Mouse (Mus musculus) 3T3-L1 (cell line): Measurements from ENCODE around the gene 1500009C09Rik.

ENCODE experiments used
- DNase-seq: peaks from one replicate; pipeline ENCODE4 v3.0.0-alpha.2; 2015; ENCODE audit warnings: low read depth, low spot score

Gene 1500009C09Rik

DNA sequence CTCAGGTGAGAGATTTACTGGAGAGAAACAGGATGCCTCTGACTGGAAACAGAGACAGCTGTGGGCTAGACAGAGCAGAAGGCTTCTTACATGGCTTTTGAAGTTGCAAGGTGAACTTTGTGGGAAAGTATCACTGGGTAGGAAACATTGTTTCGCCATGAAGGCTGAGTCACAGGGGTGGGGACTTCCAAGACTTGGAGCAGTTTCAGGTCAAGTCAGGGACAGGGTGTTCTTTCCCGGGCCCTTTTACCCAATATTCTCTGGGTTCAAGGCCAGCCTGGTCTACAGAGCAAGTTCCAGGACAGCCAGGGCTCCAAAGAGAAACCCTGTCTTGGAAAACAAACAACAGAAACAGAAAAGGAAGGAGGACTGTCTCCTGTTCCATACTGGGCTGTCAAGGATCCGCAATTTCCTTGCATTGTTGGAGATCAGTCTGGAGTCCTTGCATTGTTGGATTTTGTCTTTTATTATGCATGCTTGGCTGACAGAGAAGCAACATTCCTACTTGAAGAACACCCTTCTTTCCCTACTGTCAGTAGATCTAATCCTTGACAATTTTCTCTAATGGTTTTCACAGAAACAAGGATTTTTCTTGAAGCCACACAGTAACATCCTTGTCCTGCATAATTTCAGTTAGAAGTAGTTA lies 4.9 kb upstream of the 1500009C09Rik start:
- peak; percentile 66 for DNase-seq

GRCm38 (mm10) chr15:82251579-82251978 lies 618 bp upstream of the 1500009C09Rik start:
- no peak for DNase-seq

DNA sequence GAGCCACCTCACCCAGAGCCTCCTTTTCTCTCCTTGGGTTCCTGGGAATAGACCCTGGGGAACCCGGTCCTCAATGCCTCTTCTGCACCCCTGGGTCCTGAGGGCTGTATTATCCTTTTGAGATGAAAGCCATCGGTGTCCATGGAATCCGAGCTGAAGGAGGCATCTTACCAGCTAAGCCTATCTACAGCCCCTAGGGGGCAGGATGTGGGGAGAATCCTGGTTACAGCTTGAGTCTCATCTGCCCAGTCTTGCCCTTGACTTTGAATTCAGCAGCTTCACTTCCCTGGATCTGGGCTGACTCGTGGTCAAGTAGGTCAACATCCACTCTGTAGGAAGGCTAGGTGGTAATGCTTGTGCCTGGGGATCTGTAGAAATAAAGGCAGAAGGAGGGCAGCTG lies 3.1 kb downstream of the 1500009C09Rik start:
- no peak for DNase-seq

DNA sequence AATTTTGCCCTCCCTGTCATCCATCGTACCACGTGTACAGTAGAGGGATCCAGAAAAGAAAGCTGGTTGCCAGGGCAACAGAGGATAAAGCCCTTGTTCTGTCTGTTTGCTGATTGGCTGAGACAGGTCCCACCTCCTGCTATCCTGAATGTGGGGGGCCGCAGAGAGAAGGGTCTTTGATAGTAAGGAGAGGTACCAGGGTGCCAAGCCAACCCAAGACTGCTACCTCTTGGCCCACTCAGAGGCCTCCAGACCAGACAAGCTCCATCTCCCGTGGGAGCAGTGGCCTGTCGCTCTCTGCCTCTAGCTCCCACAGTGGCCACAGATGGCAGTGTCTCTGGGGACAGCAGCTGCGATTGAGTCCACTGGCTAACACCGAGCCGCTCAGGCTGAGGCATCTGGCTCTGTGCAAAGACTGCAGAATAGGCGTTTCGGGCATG lies 3.8 kb downstream of the 1500009C09Rik start:
- no peak for DNase-seq

GRCm38 (mm10) chr15:82259510-82259909 lies 7.3 kb downstream of the 1500009C09Rik start:
- peak; percentile 27 for DNase-seq

DNA sequence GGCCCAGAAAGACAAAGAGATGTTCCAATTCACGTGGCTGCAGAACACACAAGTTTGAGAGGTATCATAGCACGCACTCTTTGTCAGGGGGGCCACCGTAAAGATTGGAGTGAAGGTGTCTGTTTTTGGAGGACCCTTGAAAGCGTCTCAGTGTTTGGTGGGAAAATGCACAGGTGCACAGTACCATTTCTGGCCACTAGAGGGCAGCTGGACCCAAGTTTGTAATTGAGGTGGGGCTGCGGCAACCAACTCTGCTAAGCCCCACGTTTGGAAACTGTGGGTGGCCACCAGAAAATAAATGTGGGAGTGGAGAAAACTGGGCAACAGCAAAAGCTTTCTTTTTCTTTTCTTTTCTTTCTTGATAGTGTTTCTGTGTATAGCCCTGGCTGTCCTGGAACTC lies 14.2 kb downstream of the 1500009C09Rik start:
- peak; percentile 42 for DNase-seq

GRCm38 (mm10) chr15:82268185-82268584 lies 16.0 kb downstream of the 1500009C09Rik start:
- no peak for DNase-seq

DNA sequence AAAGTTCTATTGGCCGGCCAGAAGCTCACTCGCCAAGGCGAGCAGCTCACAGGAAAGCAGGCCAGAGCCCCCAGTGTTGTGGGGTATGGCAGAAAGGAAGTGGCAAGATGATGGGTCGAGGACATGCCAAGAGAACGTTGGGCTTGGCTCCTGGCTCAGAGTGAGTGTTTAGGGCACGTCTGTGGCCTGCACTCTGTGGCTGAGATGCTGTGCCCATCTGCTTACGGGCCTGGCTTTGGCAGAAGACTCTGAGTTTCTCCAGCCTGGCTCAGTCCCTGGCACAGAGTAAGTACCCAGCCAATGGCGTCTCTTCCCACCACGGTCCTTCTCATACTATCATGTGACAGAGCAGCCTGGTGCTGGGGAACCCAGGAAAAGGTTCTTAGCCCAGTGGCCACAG lies 16.6 kb downstream of the 1500009C09Rik start:
- no peak for DNase-seq

- DNase-seq: peak; percentile 74
These were observed 19.0 kb downstream of the 1500009C09Rik start for GRCm38 (mm10) chr15:82271201-82271600.

DNA sequence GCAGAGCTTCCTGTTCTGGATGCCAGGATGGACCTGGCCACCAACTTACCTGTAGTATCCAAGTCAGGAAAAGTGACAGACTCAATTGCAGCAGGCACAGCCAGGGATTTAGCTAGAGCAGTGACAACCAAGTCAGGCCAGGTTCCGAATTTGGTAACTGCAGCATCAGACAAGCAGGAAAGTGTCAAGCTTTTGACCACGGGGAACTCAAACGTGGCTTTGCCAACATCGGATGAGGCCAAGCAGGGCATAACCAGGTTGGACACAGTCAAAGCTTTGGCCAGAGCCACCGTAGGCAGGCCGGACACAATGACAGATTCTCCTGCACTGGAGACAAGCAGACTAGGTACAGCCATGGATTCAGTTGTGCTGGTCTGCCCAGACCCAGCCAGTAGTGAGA lies 20.1 kb downstream of the 1500009C09Rik start:
- DNase-seq: no peak

DNA sequence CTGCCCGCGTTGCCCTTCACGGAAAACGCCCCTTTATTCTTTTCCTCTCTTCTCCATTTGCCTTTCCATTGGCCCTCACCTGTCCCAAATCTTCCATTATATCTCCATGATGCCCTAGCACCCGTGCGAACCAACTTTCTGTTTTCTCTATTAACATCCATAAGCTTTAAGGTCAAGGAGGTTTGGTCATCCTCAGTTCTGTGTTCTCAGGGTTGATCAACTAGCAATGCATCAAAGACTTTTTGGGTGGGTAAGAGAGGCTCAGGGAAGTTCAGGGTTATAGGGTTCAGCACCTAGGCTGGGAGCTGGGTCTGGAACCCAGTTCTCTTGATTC lies 22.4 kb downstream of the 1500009C09Rik start, which contains the start of gene Sept3:
Sept3 (plus strand) TSS at position 301 of the 334 bp plus-strand sequence.
- no peak for DNase-seq

GRCm38 (mm10) chr15:82274927-82275901 lies 23.0 kb downstream of the 1500009C09Rik start:
- no peak for DNase-seq

DNA sequence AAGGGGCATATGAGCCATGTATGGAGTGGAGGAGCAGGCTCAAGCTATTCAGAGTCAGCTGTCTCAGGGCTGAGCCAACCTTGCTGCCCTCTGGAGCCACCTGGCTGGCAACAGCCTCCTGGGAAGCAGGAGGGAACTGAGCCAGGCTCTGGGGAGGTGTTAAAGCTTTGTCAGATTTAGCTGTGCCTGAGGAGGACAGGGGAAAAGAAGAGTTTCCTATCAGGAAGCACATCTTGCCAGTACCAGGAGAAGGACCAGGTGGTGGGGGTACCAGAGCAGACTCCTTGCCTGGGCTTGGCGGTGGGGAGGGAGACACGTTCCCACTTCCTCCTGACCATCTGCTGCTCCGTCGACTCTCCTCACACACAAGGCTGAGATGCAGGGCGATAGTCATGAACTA lies 25.4 kb downstream of the 1500009C09Rik start:
- no peak for DNase-seq

GRCm38 (mm10) chr15:82280638-82281037 lies 28.4 kb downstream of the 1500009C09Rik start:
- DNase-seq: no peak

DNA sequence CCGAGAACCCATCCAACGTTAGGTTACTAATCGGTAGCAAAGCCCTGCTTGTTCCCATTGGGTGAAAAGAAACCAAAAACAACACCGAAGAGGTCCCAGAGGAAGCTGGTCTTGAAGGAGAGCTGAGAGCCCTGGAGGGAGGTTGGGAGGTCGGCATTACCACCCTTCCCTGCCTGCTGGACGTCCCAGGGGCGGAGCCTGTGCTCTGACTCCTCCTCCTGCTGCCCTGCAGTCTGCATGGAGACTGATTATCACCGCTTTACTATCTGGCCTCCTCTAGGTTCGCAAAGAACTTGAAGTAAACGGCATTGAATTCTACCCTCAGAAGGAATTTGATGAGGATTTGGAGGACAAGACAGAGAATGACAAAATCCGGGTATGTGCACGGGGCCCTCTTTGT lies 34.0 kb downstream of the 1500009C09Rik start:
- no peak for DNase-seq

- no peak for DNase-seq
These were observed 38.1 kb downstream of the 1500009C09Rik start for GRCm38 (mm10) chr15:82290252-82290651.

DNA sequence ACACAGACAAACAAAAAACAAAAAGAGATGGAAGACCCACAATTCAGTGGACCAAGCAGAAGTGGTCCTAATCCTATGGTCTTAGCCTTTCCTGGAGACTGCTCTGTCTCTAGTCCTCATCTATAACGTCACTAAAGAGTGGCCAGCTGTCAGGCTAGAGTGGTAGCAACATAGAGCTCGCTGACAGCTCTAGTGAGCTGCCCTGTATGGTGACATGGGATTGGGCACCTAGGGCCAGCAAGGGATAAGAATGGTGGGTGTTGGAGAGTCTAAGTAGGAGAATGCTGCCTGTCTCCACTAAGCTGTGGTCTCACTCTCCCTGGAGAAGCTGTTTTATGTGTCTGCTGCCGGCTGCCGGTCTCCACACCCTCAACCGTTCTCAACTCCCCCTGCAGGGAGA lies 40.7 kb downstream of the 1500009C09Rik start:
- DNase-seq: no peak

GRCm38 (mm10) chr15:82293271-82293711 lies 41.1 kb downstream of the 1500009C09Rik start:
- no peak for DNase-seq

GRCm38 (mm10) chr15:82294059-82294458 lies 41.9 kb downstream of the 1500009C09Rik start:
- no peak for DNase-seq

DNA sequence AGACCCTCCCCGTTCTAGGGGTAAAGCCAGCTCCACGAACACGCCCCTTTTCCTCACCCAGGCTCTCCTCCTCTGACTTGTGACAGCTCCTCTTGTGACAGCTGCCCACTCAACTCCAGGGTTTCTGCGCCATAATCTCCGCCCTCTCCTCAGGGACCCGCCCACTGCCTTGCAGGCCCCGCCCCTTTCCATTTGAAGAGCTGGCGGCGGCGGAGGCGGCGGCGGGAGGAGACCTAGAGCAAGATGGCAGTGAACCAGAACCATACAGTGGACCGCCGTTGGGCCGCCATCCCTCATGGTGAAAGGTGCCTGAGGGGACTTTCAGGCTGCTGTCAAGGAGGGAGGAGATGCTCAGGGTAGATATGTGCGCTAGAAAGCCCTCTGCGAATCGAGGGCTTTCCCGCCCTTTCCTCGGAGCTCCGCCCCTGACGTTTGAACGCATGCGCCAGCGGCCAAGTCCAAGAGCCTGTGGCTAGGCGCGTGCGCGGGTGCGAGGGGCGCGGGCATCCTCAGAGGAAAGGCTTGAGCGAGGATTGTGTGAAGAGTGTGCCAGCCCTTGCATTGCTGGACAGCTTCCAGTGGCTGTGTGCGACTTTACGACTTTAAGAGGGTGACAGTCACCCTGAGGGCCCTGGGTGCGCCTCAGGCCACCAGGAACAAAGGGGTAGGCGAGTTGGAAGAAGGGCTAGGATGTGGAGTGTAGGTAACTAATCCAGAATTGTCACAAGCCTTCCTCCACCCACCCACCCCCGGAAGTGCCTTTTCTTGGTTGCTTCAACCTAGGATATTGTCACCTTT lies 46.8 kb downstream of the 1500009C09Rik start, which contains the start of gene Wbp2nl:
Wbp2nl (plus strand) TSS at position 191 of the 798 bp plus-strand sequence.
- no peak for DNase-seq

DNA sequence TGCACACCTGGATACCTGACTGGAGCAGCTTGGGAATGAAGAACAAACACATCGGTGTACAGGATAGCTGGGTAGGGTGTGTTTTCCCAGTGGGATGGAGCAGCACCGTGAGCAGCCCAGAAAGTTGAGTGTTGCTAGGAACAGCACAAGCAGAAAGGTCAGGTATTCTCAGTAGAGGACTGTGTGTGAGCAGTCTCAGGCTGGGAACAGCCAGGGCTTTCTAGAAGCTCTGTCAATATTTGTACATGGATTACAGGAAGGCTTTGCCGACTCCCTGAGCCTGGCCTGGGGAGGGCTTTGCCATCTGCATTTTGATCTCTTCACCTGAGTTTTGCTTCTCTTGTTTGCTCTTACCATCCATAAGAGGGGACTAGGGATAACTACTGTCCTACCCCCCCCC lies 54.9 kb downstream of the 1500009C09Rik start:
- DNase-seq: no peak

DNA sequence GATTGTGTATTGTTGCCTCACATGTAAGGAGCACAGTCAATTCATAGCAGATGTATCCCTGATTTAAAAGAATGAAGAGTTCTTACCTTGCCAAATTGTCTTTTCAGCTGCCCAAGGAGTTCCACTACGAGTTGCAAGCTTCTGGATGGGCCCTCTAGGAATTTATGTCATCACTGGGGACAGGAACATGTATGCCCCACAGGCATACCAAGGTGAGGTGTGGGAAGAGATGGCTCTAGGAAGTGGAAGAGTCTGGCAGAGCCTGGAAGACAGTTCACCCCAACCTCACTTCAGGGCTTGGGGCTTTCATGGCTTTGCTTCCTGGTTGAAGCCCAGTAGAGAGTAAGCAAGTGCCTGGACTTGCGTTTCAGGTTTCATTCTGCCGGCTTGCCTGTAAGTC lies 56.2 kb downstream of the 1500009C09Rik start:
- DNase-seq: no peak
